Mouse (Mus musculus) skeletal muscle tissue, adult 2 months (tissue): ENCODE measurements around the gene Hpgd.

ENCODE experiments used
- DNase-seq: peaks from one replicate; pipeline ENCODE4 v3.0.0-alpha.2; 2012; ENCODE audit warnings: low read depth, low spot score

Hpgd gene

DNA sequence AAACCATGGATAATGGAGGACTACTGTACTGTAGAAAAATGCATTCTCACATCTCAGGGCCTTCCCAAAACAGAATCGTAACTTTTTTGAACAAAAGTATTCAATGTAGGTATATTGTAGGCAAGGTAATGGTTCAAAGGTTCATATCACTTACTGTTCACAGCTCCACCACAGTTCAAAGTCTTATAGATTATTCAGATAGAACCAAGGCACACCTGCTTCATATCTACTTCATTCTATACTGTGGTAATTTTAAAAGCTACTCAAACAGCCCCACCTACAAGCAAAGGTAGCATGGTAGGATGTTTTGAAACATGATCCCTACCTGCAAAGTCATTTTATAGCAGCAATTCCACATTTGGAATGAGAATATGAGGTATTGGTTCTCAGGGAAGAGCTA, 28.9 kb downstream of the Hpgd start:
- no peak for DNase-seq

DNA sequence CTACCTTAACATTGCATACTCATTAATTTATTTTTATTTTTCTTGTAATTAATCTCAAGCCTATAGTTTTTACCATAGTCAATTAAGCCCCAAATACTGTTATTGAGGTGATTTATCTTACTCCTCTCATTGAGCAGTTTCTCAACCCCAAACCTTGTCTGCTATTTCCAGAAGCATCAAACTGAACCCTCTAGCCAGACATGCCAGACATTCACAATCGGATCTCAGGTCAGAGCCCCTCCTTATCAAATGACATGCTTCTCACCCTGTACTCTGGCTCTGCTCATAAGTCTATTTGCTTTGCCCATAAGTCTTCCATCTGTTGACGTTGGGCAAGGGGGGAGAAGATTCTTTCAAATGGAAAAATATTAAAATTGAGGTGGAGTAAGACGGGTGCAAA, 33.3 kb downstream of the Hpgd start:
- no peak for DNase-seq

DNA sequence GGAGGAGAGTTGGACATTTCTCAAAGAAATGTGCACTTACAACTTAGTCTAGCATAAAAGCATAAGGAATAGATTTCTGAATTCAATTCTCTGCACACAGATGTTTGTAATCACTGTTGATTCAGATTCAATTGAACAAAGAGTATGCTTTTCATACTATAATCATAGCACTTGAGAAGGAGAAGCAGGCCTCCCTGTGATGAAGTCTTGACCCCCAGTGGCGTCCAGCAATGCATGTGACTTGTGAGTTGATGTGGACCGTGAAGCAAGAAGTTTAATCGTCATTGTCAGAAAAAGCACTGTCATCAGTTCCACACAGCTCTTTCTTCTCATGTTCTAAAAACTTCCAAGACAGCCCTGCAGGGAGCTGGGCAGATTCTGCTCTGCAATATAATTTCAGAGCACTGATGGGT, 33.8 kb downstream of the Hpgd start:
- no peak for DNase-seq

DNA sequence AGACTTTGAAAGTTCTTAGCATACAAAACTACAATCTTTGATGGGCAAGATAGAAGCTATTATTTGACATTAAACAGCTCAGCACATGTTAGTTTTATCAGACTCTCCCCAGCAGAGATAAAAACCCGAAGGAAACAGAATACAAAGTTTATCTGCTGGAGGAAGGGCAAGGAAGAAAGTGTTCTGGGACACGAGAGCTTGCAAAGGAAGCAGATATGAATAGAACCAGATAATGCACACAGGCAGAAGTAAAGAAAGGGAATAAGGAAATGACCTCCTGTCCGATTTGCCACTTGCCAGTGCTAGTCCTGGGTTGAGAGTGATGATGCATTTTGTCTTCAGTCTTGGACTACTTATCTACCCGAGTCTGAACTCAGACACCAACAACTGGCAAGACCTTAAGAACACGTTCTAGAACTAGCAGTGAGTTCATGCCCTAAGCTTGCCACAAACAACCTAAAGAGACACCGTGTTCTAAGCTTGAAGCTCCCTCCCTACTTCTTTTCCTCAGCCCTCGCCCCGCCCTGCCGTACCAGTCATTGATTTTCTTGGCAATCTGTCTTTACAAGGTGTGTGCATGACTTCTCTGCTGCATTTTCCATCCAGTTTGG, 41.1 kb downstream of the Hpgd start:
- no peak for DNase-seq

DNA sequence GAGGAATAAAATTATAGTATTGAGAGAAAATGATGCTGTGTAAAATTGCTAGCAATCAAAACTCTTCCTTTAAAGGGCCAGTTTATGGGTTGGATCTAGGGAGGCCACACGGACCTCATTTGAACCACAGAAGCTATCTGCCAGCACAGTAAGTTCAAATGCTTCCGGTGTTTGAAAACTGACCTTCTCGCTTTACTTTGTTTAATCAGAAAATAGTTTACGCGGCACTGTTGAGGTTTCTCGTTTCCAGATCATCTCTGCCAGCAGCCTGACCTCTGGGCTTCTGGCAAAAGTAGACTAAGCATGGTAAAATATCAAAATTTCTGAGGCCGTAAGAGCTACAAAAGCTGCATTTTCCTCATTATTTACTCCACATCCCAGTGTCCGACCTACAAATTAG, 42.4 kb downstream of the Hpgd start:
- no peak for DNase-seq

DNA sequence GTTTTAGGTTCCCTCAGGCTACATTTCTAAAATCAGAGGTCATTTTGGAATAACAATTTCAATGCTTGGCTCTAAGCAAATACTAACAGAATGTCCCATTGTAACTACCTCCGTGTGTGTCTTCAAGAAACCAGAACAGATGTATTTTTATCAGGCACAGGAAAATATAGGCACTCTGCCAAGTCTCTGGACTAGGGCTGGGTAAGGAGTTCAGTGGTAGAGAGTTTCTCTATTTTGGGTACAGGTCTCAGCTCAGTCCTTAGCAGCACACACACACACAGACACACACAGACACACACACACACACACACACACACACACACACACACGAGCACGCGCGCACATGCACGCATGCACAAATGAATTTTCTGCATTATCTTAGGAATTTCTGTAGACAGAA, 49.1 kb downstream of the Hpgd start:
- DNase-seq: peak; percentile 28

DNA sequence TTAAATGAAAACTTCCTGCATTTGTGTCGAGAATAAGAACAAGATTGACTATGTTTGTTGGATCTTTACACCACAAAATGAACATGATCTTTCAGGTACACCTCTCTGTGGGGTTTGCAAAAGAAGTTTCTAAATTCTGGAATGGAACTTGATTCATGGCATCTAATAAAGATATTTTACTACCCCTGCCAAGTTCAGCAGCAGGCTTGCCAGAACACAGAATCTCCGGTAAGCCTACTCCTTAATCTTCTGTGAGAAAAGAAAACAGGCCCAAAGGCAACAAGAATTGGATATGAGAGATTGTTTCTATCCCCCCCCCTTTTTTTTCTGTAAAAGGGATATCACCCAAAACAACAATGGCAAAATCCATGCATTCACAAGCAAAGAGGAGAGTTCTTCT, 49.6 kb downstream of the Hpgd start:
- DNase-seq: no peak

DNA sequence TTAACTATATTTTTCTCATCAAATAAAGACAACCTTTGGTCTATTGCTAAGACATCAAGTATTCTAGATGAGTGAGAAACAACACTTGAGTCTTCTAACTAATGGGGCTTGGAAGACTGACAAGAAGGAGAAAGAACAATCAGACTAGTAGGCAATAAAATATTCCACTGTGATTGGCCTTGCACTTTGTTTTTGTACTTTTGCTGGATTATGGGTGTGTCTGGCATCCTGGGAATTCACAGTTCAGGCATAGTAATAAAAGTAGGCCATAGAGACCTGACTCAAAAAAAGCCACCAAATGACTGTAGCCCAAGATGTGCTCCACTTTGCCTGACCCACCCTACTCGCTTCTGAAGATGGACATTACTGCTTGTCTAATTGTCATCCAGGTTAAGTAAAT, 50.0 kb downstream of the Hpgd start:
- DNase-seq: peak; percentile 56

DNA sequence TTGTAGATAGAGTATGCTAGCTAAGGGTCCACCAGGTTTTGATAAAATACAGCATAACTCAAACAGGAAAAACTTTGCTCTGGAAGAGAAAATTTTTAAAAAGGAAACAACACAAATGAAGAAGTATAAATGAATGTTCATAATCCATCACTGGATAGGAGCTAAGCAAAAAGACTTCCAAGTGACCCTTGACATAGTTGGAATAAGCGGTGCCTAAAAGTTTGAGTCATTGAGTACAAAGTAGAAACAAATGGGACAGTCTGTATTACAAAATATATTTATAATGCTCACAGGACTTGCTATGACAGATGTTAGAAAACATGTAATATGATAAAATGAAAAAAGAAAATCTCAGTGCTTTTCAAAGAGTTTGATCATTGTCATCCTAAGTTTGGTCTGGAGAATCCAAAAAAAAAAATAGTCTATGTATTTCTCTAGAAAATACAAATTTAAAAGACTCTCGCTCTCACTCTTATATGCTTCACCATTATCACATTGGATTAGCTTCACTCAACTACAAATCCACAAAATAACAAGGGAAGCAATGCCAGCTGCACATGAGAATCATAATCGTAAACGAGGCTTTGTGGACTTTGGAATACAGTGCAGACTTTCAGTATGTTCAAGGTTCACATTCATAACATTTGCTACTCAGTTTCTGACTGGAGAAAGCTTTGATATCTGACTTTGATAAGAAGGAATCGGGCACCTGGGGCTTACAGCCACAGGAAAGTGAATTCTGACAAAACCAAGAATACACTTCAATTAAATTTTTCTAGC, 51.4 kb downstream of the Hpgd start:
- DNase-seq: peak; percentile 44

DNA sequence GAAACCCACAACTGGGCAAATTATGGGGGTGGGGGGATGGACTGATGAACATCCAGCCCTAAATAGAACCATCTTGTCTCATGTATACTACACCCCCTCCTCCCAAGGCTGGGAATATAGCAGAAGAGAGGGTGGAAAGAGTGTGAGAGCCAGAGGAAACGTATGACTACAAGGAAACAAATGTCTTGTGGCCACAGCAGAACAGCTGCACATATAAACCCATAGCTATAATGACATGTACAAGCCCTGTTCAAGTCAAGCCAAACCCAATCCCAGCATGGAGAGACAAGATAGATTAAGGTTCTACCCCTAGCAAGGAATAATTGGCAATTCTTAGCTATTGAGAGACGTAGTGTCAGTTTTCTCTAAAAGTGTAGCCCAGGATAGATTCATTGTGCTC, 68.8 kb downstream of the Hpgd start:
- DNase-seq: no peak
